Mouse (Mus musculus) lung, adult 2 months (tissue): ENCODE measurements around the gene Tpo.

Experiments
- CTCF ChIP-seq: fragments of 200-500 bp; IDR thresholded peaks from 2 replicates; pipeline ENCODE4 v1.5.1; 2011; ENCODE audit warnings: mild to moderate bottlenecking, low read length, control low read depth; ENCODE audit not compliant: insufficient read depth
- POLR2A ChIP-seq: fragments of 200-500 bp; IDR thresholded peaks from 2 replicates; pipeline ENCODE4 v1.6.1; 2011; ENCODE audit warnings: low read depth, mild to moderate bottlenecking, control low read depth, low read length, borderline replicate concordance; ENCODE audit errors: extremely low read depth

DNA sequence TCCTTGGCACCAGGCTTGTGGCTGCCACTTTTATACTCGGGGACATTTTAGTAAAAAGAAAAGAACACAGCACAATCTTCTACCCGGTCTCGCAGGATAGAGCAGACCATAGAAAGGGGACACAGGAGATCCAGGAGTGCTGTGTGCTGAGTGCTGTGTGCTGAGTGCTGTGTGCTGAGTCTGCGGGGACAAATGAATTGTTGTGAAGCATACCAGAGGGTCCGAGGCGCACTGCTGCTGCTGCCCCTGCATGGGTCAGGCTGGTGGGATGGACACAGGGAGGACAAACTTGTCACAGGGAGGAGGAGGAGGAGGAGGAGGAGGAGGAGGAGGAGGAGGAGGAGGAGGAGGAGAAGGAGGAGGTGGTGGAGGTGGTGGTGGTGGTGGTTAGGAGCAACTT is 83.6 kb downstream of the Tpo start:
- TF ChIP-seq CTCF (no peak), POLR2A (no peak)
